Mouse (Mus musculus): ENCODE results near the gene Ctso. TPM values are rescaled to one million over a fixed set of nuclear protein-coding genes. Genes with fewer than 3 reads are reported as not detected.

The Ctso gene
- total and polyA plus RNA-seq, 3 experiments, result 0.15 to 0.50 TPM; not detected in 1

DNA sequence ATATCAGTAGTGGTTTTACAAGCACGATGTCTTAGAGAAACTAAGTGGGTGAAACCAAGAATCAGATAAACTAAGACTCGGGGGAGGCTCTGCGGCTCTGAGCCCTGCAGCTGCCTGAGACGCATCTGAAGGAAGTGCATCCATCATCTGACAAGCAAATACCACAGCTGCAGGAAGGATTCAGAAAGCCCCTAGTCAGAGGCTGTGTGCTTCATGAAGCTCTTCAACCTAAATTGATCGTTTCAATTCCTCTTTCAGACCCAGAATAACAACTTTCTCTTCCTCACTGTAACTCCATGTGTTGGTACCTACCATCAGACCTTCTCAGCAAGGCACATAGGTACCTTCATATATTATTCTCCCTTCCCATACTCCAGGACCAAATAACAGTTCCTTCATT, 6.5 kb upstream of the Ctso start:
- H3K4me3 ChIP-seq (ENCODE audit: control insufficient read depth in 1 of 2, insufficient read depth in 1 of 2, low read depth in 2 of 2, low read length in 2 of 2), result no peak overlapping the region
- H3K79me2 ChIP-seq (ENCODE audit: control insufficient read depth, insufficient read depth, low read length, poor library complexity), result no peaks in the 10 kb centered on the region
- H3K4me1 ChIP-seq (ENCODE audit: control insufficient read depth in 1 of 2, insufficient read depth in 2 of 2, low read length in 2 of 2), result no peaks in the 10 kb centered on the region
- no peaks in the 10 kb centered on the region for H3K9me3 ChIP-seq (replicated peaks; ENCODE audit: insufficient read depth, low read length)
- no peaks in the 10 kb centered on the region for H3K27me3 ChIP-seq (ENCODE audit: control insufficient read depth in 1 of 2, insufficient read depth in 2 of 2, low read length in 2 of 2)
- no peak overlapping the region for H3K9ac ChIP-seq (ENCODE audit: control insufficient read depth, low read depth, low read length, poor library complexity, severe bottlenecking)
- DNase-seq (ENCODE audit: low read depth, low spot score), result peak; percentile 21
- no peak overlapping the region for H3K27ac ChIP-seq (ENCODE audit: control insufficient read depth, low read depth, low read length)
- TF ChIP-seq MXI1 (IDR thresholded peaks at IDR 0.05; ENCODE audit: low read depth, low read length) (no peak), CTCF (IDR thresholded peaks at IDR 0.05 in 2 of 3, conservative IDR thresholded peaks at IDR 0.05 in 1 of 3; ENCODE audit: control insufficient read depth in 1 of 3, insufficient read depth in 1 of 3, low read depth in 2 of 3, low read length in 3 of 3, poor library complexity in 1 of 3, severe bottlenecking in 1 of 3) (no peak), USF1 (IDR thresholded peaks at IDR 0.05; ENCODE audit: low read depth, low read length) (no peak), JUND (IDR thresholded peaks at IDR 0.05; ENCODE audit: low read depth, low read length) (no peak), ZMIZ1 (IDR thresholded peaks at IDR 0.05; ENCODE audit: low read depth, low read length) (no peak), ZC3H11A (IDR thresholded peaks at IDR 0.05; ENCODE audit: low read depth, low read length) (no peak), GATA1 (IDR thresholded peaks at IDR 0.05; ENCODE audit: low read depth, low read length) (no peak), MAZ (IDR thresholded peaks at IDR 0.05; ENCODE audit: low read depth, low read length) (no peak), TBP (IDR thresholded peaks at IDR 0.05; ENCODE audit: low read depth, low read length) (no peak), E2F4 (IDR thresholded peaks at IDR 0.05; ENCODE audit: borderline replicate concordance, low read depth, low read length) (no peak), MEF2A (IDR thresholded peaks at IDR 0.05; ENCODE audit: extremely low read depth, insufficient replicate concordance, low read depth, low read length, poor library complexity, severe bottlenecking) (no peak), RAD21 (IDR thresholded peaks at IDR 0.05; ENCODE audit: low read depth, low read length) (no peak), TCF12 (IDR thresholded peaks at IDR 0.05; ENCODE audit: low read depth, low read length) (no peak), SMC3 (IDR thresholded peaks at IDR 0.05; ENCODE audit: low read depth, low read length) (no peak), TAL1 (IDR thresholded peaks at IDR 0.05; ENCODE audit: low read length) (no peak), ETS1 (IDR thresholded peaks at IDR 0.05; ENCODE audit: low read depth, low read length) (no peak)
- H3K36me3 ChIP-seq (ENCODE audit: control insufficient read depth in 1 of 2, insufficient read depth in 2 of 2, low read length in 2 of 2), result no peaks in the 10 kb centered on the region

DNA sequence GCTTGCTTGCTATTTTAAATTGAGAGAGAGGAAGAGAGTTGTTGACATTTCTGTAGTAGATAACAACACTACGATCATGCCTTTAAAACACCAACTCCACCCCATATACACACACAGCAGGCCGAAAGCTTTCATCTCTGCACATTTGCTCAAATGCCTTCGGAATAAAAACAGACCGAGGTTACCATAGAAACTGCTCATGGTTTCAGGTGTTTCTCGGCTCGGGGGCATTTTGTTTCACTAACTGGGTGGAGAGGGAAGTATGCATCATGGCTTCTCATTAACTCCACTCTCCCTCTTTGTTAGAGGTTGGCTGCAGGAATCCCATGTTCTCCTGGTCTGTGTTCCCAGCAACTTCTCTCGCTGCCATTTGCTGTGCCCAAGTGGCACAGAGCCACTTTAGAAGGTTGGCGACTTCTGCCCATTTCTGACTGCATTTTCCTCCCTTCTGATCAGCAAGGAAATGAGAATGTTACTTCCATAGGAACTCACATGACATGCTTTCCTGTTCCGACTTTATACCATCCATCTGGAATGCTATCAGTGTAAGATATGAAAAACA, 5.6 kb upstream of the Ctso start:
- no peak overlapping the region for H3K4me3 ChIP-seq (ENCODE audit: control insufficient read depth in 1 of 2, insufficient read depth in 1 of 2, low read depth in 2 of 2, low read length in 2 of 2)
- no peaks in the 10 kb centered on the region; a peak in 1 of 4 replicates for H3K36me3 ChIP-seq (ENCODE audit: control insufficient read depth in 1 of 2, insufficient read depth in 2 of 2, low read length in 2 of 2)
- no peaks in the 10 kb centered on the region for H3K4me1 ChIP-seq (ENCODE audit: control insufficient read depth in 1 of 2, insufficient read depth in 2 of 2, low read length in 2 of 2)
- no peaks in the 10 kb centered on the region for H3K9me3 ChIP-seq (replicated peaks; ENCODE audit: insufficient read depth, low read length)
- H3K9ac ChIP-seq (ENCODE audit: control insufficient read depth, low read depth, low read length, poor library complexity, severe bottlenecking), result no peak overlapping the region
- no peak for DNase-seq (ENCODE audit: low read depth, low spot score)
- H3K27me3 ChIP-seq (ENCODE audit: control insufficient read depth in 1 of 2, insufficient read depth in 2 of 2, low read length in 2 of 2), result no peaks in the 10 kb centered on the region
- H3K79me2 ChIP-seq (ENCODE audit: control insufficient read depth, insufficient read depth, low read length, poor library complexity), result no peaks in the 10 kb centered on the region
- no peak overlapping the region for H3K27ac ChIP-seq (ENCODE audit: control insufficient read depth, low read depth, low read length)
- TF ChIP-seq MAX (IDR thresholded peaks at IDR 0.05; ENCODE audit: low read length) (no peak), HCFC1 (IDR thresholded peaks at IDR 0.05; ENCODE audit: low read depth, low read length) (no peak), UBTF (IDR thresholded peaks at IDR 0.05; ENCODE audit: borderline replicate concordance, insufficient read depth, low read depth, low read length) (no peak), ELF1 (IDR thresholded peaks at IDR 0.05; ENCODE audit: low read depth, low read length) (no peak), CHD2 (IDR thresholded peaks at IDR 0.05; ENCODE audit: low read length) (no peak), ZNF384 (IDR thresholded peaks at IDR 0.05; ENCODE audit: low read depth, low read length) (no peak), POLR2AphosphoS5 (IDR thresholded peaks at IDR 0.05; ENCODE audit: borderline replicate concordance, low read depth, low read length) (no peak), CHD1 (IDR thresholded peaks at IDR 0.05; ENCODE audit: low read depth, low read length) (no peak), ZKSCAN1 (IDR thresholded peaks at IDR 0.05; ENCODE audit: low read depth, low read length) (no peak), USF2 (IDR thresholded peaks at IDR 0.05; ENCODE audit: borderline replicate concordance in 1 of 2, insufficient read depth in 1 of 2, low read depth in 1 of 2, low read length in 2 of 2) (no peak), MAFK (IDR thresholded peaks at IDR 0.05; ENCODE audit: borderline replicate concordance, low read depth, low read length) (no peak), SMC3 (IDR thresholded peaks at IDR 0.05; ENCODE audit: low read depth, low read length) (no peak), ETS1 (IDR thresholded peaks at IDR 0.05; ENCODE audit: low read depth, low read length) (no peak), USF1 (IDR thresholded peaks at IDR 0.05; ENCODE audit: low read depth, low read length) (no peak), MAZ (IDR thresholded peaks at IDR 0.05; ENCODE audit: low read depth, low read length) (no peak), ZC3H11A (IDR thresholded peaks at IDR 0.05; ENCODE audit: low read depth, low read length) (no peak), CTCF (IDR thresholded peaks at IDR 0.05 in 2 of 3, conservative IDR thresholded peaks at IDR 0.05 in 1 of 3; ENCODE audit: control insufficient read depth in 1 of 3, insufficient read depth in 1 of 3, low read depth in 2 of 3, low read length in 3 of 3, poor library complexity in 1 of 3, severe bottlenecking in 1 of 3) (no peak), BHLHE40 (IDR thresholded peaks at IDR 0.05; ENCODE audit: borderline replicate concordance, low read depth, low read length) (no peak), NELFE (IDR thresholded peaks at IDR 0.05; ENCODE audit: low read depth, low read length) (no peak)
